Mouse (Mus musculus) adrenal gland (tissue): Measurements from ENCODE around the gene Stkld1.
"Not testable (repeated sequence)": the region's sequence is repeated elsewhere in the genome, so short reads cannot be mapped to it uniquely, and the experiment has no call there.

Experiments used
- intact Hi-C: fragments of 180-260 bp; cut with DNase I; formaldehyde crosslinking; loops from one replicate; pipeline ENCODE4 v1.15.1; 2025
- long read RNA-seq, 2 experiments: library from polyadenylated mRNA; unstranded; transcript quantifications; one replicate each; pipeline ENCODE4 v2.0.0; 2020; ENCODE audit warnings: borderline replicate concordance in 1 of 2; ENCODE audit not compliant: insufficient replicate concordance in 1 of 2

Stkld1 gene
- long read RNA-seq, experiment 1, partial matches to known transcripts: 1 of 1 reads
- long read RNA-seq, experiment 1, other reads (novel, unspliced or antisense): 0 of 1 reads
- long read RNA-seq, experiment 2: 0 reads

DNA sequence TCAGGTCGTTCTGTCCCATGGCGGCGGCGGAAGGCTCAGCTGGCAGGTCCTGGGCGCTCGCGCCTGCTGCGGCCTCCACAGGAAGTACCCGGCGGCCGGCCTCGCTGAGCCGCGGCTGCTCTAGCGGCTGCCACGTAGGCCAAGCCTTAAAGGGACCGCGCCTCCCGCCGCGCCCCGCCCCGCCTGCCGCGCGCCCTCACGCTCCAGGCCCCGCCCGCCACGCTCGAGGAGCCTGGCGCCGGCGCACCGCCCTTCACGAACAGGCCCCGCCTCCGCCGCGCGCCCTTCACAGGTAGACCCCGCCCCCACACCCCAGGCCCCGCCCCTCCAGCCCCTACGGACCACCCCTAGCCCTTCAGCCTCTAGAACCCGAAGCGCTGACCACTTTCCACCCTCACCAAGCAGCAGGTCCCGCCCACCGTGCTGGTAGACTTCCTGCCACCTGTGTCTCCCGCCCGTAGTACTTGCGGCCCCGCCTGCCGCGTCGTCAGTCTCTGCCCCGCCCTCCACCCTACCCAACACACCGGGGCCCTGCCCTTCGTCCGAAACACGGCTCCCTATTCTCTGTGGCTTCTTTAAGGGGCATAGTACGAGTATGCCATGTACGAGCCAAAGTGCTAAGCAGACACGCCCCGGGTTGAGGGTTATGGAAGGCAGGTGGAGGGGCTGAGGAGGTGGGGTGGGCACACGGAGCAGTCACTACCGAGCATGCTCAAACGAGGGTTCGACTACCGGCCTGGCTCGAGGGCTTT is at the start of gene Stkld1, which contains the start of gene Surf4:
Gene Stkld1 (plus strand): TSS at position 744 of the 752 bp plus-strand sequence.
Gene Surf4 (minus strand): TSS at position 625 of the 752 bp plus-strand sequence.
- intact Hi-C loops: loop anchor here (5.0 kb wide), 2 partner anchors 79 to 104 kb away; no protein-coding TSS in a partner anchor

DNA sequence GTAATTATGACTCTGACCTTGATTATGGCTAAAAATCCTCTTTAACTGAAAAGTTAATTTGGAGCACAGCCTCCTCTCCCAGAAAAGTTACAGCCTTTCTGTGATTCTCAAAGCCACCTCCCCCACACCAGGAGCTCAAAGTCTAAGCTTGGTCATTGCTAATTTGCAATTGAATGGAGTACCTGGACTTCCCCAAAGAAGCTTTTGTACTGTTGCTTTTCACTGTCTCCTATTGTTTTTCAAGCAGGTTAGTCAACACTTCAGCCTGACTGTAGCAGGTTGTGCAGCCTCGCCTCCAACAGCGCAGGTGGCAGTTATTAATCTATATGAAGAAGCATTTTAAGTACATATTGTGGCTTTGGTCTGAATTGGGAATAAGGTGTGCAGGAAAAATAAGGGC is 48.3 kb upstream of the Stkld1 start:
- intact Hi-C loops: not testable (repeated sequence)

- intact Hi-C loops: not testable (repeated sequence)
These were observed 47.7 kb upstream of the Stkld1 start for GRCm38 (mm10) chr2:26886170-26886569.

GRCm38 (mm10) chr2:26895898-26896297 is 37.9 kb upstream of the Stkld1 start:
- intact Hi-C loops: no loop called here

DNA sequence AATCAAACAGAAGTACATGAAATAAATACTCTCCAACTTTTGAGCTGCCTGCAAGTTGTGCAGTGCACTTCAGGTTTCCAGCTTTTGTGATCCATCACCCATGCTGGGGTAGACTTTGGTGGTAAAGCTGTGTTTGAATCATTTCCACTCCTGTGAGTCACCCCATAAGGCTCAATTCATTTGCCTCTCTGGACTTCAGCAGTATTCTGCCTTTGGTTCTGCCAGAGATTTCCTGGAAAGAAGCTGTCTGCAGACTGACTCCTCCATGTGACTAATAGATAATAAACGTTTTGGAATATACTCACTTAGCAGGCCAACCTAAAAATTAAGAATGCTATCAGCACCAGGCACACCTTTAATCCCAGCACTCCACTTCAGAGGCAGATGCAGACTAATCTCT is 33.1 kb upstream of the Stkld1 start:
- intact Hi-C loops: no loop called here

DNA sequence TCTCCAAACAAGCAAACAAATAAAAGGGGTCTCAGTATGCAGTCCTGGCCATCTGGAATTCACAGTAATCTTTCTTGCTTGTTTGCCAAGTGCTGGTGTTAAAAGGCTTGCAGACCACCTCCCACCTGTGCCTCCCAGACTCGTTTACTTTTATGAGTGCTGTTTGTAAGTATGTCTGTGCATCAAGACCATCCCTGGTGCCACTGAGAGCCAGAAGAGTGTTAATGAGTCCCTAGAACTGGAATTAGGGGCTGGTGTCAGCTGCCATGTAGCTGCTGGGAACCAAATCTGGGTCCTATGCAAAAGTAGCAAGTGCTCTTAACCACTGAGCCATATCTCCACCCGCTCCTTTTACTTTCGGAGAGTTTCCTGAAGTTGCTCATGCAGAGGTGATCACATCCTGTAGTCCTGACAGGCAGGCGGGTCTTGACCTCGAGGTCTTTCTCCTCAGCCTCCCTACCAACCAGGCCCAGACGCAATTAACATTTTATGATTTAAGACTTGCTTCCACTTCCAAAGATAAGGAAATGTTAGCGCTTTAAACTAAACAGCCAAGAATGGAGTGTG is 31.9 kb upstream of the Stkld1 start:
- intact Hi-C loops: no loop called here

DNA sequence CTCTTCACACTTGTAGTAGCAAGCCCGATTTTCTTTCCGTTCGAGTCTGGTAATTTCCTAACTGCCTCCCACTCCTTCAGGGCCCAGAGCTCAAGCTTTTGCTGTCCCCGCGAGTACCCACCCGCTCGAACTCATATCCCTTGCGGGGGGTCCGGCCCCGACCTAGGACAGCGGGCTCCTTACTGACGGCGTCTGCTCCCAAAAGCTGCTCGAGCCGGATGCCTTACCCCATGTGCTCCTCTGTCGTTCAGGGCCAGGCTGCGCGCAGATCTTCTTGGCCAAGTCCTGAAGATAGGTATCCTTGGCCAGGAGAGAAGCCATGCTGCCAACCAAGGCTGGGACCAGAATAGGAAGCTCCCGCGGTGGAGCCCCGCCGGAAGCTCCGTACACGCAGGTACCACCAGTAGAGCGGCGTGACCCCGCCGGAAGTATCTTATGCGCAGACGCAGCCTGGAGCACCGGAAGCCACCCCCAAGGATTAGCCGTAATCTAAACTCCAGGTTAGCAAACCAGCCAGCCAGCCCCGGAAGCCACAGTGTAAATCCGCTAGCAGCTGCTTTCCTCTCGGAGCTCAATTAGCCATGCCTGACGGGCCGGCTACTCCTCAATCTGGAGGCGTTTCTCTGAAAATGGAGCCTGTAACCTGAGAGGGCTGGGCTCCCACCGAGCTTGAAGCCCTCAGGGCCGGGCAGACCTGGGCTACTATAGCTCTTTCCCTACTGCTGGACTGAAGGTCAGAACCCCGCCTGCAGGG is 31.2 kb upstream of the Stkld1 start, which contains the start of gene Surf6:
Gene Surf6 (minus strand): TSS at position 413 of the 754 bp plus-strand sequence.
- intact Hi-C loops: no loop called here

DNA sequence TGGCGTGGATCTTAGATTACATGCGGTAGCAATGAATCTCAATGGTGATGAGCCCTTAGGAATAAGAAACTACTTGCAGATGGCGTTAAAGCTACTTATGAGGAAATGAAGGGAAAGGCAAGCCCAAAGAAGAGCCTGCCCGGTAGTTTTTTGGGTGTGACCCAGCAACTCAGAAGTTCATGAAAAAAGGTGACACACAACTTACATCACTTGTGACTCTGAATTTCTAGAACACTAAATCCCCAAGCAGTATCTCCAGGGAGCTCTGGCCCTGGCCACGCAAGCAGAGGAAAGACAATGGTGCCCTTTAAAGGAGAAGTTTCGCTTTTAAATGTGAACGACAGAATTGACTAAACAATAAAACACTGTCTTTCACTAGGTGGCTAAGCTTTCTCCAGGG is 30.5 kb upstream of the Stkld1 start:
- intact Hi-C loops: no loop called here

- intact Hi-C loops: loop anchor here (5.0 kb wide), 1 partner anchor 56 kb away; the partner anchor contains the start of gene Rexo4
These were observed 27.9 kb upstream of the Stkld1 start for GRCm38 (mm10) chr2:26905936-26906335.

- intact Hi-C loops: loop anchor here (5.0 kb wide), 1 partner anchor 56 kb away; the partner anchor contains the start of gene Rexo4
These were observed 27.4 kb upstream of the Stkld1 start for GRCm38 (mm10) chr2:26906431-26906830.

- intact Hi-C loops: loop anchor here (5.0 kb wide), 1 partner anchor 55 kb away; the partner anchor contains the start of gene Rexo4
These were observed 26.7 kb upstream of the Stkld1 start for GRCm38 (mm10) chr2:26907109-26907508.

- intact Hi-C loops: loop anchor here (5.0 kb wide), 1 partner anchor 53 kb away; the partner anchor contains the start of gene Rexo4
These were observed 25.0 kb upstream of the Stkld1 start for GRCm38 (mm10) chr2:26908710-26909386.

GRCm38 (mm10) chr2:26909387-26909784 is 24.5 kb upstream of the Stkld1 start:
- intact Hi-C loops: loop anchor here (5.0 kb wide), 1 partner anchor 53 kb away; the partner anchor contains the start of gene Rexo4

GRCm38 (mm10) chr2:26910124-26910993 is 23.5 kb upstream of the Stkld1 start, which contains the start of the genes Med22 and Rpl7a:
Gene Med22, minus strand, starts transcription at chr2:26910677.
Gene Rpl7a, plus strand, starts transcription at chr2:26910764.
- intact Hi-C loops: no loop called here

DNA sequence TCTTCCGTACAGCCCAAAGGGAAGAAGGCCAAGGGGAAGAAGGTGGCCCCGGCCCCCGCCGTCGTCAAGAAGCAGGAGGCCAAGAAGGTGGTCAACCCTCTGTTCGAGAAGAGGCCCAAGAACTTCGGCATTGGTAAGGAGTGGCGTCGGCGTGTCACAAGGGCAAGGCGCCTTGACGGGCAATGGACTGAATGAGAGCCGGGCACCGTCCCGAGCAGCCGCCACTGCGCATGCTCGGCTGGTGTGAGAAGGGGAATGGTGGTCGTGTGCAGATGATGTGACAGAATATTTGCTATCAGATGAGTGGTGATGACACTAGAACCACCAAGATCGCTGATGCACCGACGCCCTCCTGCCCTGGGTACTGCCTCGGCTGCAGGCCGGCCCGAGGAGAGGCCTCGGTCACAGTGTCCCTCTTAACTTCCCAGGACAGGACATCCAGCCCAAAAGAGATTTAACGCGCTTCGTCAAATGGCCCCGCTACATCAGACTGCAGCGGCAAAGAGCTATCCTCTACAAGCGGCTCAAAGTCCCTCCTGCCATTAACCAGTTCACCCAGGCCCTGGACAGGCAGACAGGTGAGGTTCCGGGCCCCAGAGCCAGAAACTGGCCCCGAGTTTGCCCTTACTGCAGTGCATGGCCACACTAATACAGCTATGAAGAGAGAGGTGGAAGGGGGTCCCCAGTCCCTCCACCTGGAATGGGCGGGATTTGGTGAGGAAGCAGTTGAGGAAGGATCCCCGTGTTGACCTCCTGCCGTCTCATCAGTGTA is 22.7 kb upstream of the Stkld1 start:
- intact Hi-C loops: no loop called here

DNA sequence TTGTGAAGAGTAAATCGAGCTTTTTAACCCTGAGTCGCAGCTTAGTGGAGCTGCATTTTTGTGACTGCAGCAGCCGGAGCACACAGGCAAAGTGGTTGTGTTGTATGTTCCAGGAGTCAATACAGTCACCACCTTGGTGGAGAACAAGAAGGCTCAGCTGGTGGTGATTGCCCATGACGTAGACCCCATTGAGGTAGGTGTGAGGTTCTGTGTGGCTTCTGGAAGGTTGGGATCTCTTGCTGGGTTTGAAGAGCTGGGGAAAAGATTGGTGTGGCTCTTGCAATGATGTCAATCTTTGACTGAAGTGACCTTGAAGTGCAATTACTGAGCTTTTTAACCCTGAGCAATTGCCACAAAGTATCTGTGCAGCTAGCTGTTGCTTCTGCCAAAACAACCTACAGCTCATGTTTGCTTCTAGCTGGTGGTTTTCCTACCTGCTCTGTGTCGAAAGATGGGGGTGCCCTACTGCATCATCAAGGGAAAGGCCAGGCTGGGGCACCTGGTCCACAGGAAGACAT is 21.5 kb upstream of the Stkld1 start:
- intact Hi-C loops: no loop called here

- intact Hi-C loops: no loop called here
These were observed 20.3 kb upstream of the Stkld1 start for GRCm38 (mm10) chr2:26913416-26914147.
